Mouse (Mus musculus) intestine, postnatal 0 days (tissue): ENCODE results near the gene Smug1. TPM values are rescaled to one million over a fixed set of nuclear protein-coding genes. Genes with fewer than 3 reads are reported as not detected.

Experiments
- ATAC-seq: fragments of 200-750 bp; cut with Nextera tagmentation; 2 replicates; pipeline ENCODE4 v1.8.0; 2017; ENCODE audit warnings: mild to moderate bottlenecking, moderate TSS enrichment, moderate library complexity
- H3K27ac ChIP-seq: fragments of 300-500 bp; sonication (generic); 2 replicates; pipeline ENCODE4 v1.5.1; 2014; ENCODE audit warnings: mild to moderate bottlenecking, low read depth, low read length, moderate library complexity
- H3K27me3 ChIP-seq: fragments of 300-500 bp; sonication (generic); replicated peaks from 2 replicates; pipeline ENCODE4 v1.6.1; 2014; ENCODE audit warnings: low read length, mixed read lengths; ENCODE audit not compliant: control insufficient read depth, insufficient read depth
- H3K36me3 ChIP-seq: fragments of 300-500 bp; sonication (generic); 2 replicates; pipeline ENCODE4 v1.6.1; 2014; ENCODE audit warnings: mild to moderate bottlenecking, moderate library complexity; ENCODE audit not compliant: control insufficient read depth, insufficient read depth
- H3K4me1 ChIP-seq: fragments of 300-500 bp; sonication (generic); replicated peaks from 2 replicates; pipeline ENCODE4 v1.6.1; 2014; ENCODE audit warnings: antibody characterized with exemption, low read length, mixed read lengths; ENCODE audit not compliant: control insufficient read depth, insufficient read depth
- H3K4me2 ChIP-seq: fragments of 300-500 bp; sonication (generic); replicated peaks from 2 replicates; pipeline ENCODE4 v1.6.1; 2014; ENCODE audit warnings: low read depth, mild to moderate bottlenecking, moderate library complexity
- H3K4me3 ChIP-seq: fragments of 300-500 bp; sonication (generic); 2 replicates; pipeline ENCODE4 v1.5.1; 2014; ENCODE audit warnings: low read depth, low read length
- H3K9ac ChIP-seq: fragments of 300-500 bp; sonication (generic); 2 replicates; pipeline ENCODE4 v1.6.1; 2014; ENCODE audit warnings: mild to moderate bottlenecking, low read depth, low read length
- H3K9me3 ChIP-seq: fragments of 300-500 bp; sonication (generic); 2 replicates; pipeline ENCODE4 v1.6.1; 2016; ENCODE audit warnings: mixed run types; ENCODE audit not compliant: control insufficient read depth
- CTCF ChIP-seq: sonication (generic); IDR thresholded peaks from 2 replicates; pipeline ENCODE4 v1.5.1; 2016; ENCODE audit warnings: low read depth, mild to moderate bottlenecking, control low read depth, antibody characterized with exemption, moderate library complexity
- WGBS: fragments of 180-500 bp; shearing (Covaris S2); extraction: QIAGEN DNeasy Blood & Tissue Kit; methylation state at CpG from one replicate; pipeline ENCODE4 v1.1.7; 2014; 5-methylcytosine and 5-hydroxymethylcytosine counted together
- polyA plus RNA-seq: library from polyadenylated mRNA; unstranded; fragments of >200 nt; fragmentation: Nextera tagmentation; extraction: Ambion mirVana; gene quantifications from 2 replicates; pipeline ENCODE4 v1.2.1, GENCODE M21; 2015

Smug1 gene
- polyA plus RNA-seq, 1 experiment from 2014 or later: 9.2 TPM

DNA sequence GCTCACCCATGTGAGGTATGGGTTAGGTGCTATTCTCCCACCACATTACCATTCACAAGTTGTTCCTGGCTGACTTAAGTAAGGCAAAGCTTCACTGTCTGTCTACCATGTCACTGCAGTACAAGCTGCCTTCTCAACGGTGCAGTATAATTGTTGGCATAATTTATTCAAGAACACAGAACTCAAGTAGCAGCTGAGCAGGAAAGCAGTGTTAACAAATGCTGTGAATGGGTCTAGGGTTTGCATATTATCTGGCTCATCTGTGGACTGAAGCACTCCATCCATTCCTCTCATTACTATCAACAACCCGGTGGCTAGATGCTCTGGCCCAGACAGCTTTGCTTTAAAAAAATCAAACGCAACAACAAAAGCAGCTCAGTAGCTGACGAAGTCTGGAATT lies 30.9 kb upstream of the Smug1 start:
- no peak overlapping the region for H3K9ac ChIP-seq
- WGBS: 75% methylated on average over 4 of the region's 4 CpGs
- H3K4me2 ChIP-seq: no peak overlapping the region
- no peak overlapping the region for H3K27ac ChIP-seq
- TF ChIP-seq CTCF: no peak
- no peaks in the 10 kb centered on the region for H3K27me3 ChIP-seq
- no peaks in the 10 kb centered on the region for H3K9me3 ChIP-seq
- H3K36me3 ChIP-seq: peaks cover 36% of the 10 kb centered on the region
- H3K4me3 ChIP-seq: no peak overlapping the region
- no peaks in the 10 kb centered on the region for H3K4me1 ChIP-seq
- ATAC-seq: no peak

DNA sequence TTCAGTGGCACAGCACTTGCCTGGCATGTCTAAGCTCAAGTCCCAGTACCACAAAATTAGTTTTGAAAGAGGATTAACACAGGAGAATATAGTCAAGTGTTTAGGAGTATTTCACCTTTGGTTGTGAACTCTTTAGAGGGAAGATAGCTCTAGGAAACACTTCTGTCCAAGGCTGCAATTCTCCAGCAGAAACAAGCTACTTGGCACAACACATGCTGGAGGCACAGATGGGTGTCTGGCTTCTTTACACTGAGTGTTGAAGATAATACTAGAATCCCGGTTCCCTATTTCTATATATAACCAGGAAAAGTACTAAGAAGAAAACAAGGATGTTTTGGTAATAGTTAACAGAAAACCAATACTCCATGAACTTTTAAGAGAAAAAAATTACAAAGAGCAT lies 29.9 kb upstream of the Smug1 start:
- WGBS: 87% methylated on average over 1 of the region's 1 CpGs
- H3K4me1 ChIP-seq: no peaks in the 10 kb centered on the region
- no peak overlapping the region for H3K27ac ChIP-seq
- no peak overlapping the region for H3K9ac ChIP-seq
- no peak for TF ChIP-seq CTCF
- H3K27me3 ChIP-seq: no peaks in the 10 kb centered on the region
- H3K4me3 ChIP-seq: no peak overlapping the region
- no peak overlapping the region for H3K4me2 ChIP-seq
- H3K9me3 ChIP-seq: no peaks in the 10 kb centered on the region
- ATAC-seq: no peak
- H3K36me3 ChIP-seq: peaks cover 44% of the 10 kb centered on the region

DNA sequence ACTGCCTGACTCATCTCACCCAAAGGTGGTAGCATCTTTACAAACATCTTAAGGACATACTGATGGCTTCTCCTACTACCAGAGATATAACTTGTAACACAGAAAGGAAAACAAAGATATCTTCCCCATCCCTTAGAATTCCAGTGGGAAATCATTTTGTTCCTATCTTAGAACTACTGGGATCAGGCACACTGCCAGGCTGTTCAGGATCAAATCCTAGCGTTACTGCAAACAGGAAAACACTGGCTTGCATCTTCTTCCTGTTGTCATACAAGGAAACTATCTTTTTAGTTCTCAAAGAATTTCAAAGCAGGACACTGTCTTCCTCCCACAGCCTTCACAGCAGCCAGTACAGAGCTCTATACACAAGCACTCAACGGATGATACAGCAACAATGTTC lies 26.7 kb upstream of the Smug1 start:
- no peak for ATAC-seq
- H3K27ac ChIP-seq: no peak overlapping the region
- no peaks in the 10 kb centered on the region for H3K27me3 ChIP-seq
- H3K9me3 ChIP-seq: no peaks in the 10 kb centered on the region
- H3K4me2 ChIP-seq: no peak overlapping the region
- H3K36me3 ChIP-seq: peaks cover 32% of the 10 kb centered on the region
- 64% methylated on average over 2 of the region's 2 CpGs for WGBS
- H3K4me3 ChIP-seq: no peak overlapping the region
- TF ChIP-seq CTCF: no peak
- H3K4me1 ChIP-seq: no peaks in the 10 kb centered on the region
- H3K9ac ChIP-seq: no peak overlapping the region

DNA sequence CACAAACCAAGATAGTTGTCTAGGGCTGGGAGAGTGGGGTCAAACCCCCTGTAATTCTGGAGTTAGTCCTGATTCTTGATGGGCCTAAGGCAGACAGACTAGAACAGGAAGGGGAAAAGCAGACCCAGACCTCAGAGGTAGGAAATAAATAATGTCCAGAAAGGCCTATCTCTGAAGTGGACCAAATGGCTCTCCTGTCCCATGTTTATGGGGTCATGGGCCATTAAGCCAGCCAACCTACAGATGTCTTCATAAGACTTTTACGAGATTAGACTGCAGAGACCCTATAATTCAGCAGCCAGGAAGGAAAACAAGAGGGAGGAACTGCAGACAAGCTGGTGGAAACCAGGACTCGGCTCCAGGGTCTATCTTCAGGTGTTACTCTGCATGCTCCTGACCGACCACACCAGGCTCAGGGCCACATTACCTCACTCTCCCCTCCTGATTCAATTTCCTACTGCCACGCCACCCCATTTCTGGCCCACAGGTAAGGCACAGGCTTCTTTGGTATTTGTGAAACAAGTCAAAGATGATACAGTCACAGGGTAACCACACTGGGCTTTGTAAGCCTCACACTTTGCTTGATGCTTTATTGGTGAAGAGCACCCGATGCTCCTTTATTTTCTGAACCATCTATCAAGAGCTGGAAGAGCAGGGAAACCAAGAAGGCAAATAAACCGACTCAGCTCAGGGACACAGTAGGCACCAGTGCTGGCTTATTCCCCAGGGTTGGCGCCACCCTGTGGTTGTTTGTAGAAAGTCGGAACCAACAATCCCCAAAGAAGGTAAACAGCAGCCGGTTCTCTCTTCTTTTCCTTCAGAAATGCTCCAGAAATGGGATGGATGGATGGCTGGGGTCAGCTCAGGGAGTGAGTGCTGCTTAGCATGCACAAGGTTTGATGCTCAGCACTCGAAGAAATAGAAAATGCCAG lies 23.9 kb upstream of the Smug1 start:
- peak; percentile 85 for TF ChIP-seq CTCF
- Histone ChIP-seq H3K36me3 (peaks cover 19% of the 10 kb centered on the region), H3K9ac (no peak overlapping the region), H3K4me3 (no peak overlapping the region), H3K9me3 (no peaks in the 10 kb centered on the region), H3K4me1 (no peaks in the 10 kb centered on the region), H3K27ac (no peak overlapping the region), H3K27me3 (no peaks in the 10 kb centered on the region), H3K4me2 (no peak overlapping the region)
- no peak for ATAC-seq
- 62% methylated on average over 10 of the region's 10 CpGs for WGBS

DNA sequence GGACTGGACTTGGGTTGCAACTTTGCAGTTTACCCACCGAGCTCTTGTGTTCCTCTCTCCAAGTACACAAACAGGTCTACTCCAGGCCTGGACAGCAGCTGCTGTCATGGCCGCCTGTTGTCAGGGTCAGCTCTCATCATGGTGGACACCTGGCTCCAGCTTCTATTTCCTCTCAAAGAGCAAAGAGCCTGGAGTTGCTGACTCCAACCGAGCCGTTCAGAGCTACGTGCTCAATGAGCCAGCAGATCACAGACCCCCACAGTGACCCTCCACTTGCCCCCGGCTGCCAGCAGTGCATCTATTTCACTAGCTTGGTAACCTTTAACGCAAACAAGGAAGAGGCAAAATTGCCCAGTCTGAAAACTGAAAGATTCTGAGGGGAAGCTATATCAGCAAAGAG lies 23.2 kb upstream of the Smug1 start:
- Histone ChIP-seq H3K4me3 (no peak overlapping the region), H3K9me3 (no peaks in the 10 kb centered on the region), H3K36me3 (peaks cover 19% of the 10 kb centered on the region), H3K27me3 (no peaks in the 10 kb centered on the region), H3K4me2 (no peak overlapping the region), H3K27ac (no peak overlapping the region), H3K4me1 (no peaks in the 10 kb centered on the region), H3K9ac (no peak overlapping the region)
- no peak for ATAC-seq
- WGBS: 83% methylated on average over 7 of the region's 7 CpGs
- no peak for TF ChIP-seq CTCF

DNA sequence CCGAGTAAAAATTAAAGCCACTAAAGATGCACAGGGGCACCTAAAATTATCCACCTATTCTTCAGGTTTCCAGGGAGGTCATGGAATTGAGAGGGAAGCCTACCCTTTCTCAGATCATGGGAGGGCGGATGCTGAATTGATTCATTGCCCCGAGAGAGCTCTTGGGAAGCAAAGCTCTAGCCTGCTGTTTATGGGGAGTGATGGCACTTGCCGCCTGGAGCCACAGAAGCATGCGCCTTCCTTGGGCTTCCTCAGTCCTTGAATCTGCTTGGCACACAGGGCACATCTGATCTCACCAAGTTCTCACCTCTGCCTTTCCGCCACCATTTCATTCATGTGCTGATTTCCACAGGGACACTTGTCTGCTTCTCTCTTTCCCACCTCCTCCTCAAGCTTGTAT lies 20.9 kb upstream of the Smug1 start:
- no peak for TF ChIP-seq CTCF
- H3K4me2 ChIP-seq: no peak overlapping the region
- no peak overlapping the region for H3K27ac ChIP-seq
- no peak overlapping the region for H3K4me3 ChIP-seq
- WGBS: 77% methylated on average over 6 of the region's 6 CpGs
- H3K36me3 ChIP-seq: peaks cover 14% of the 10 kb centered on the region
- peaks cover 15% of the 10 kb centered on the region; the same call in 1 of the 2 replicates for H3K27me3 ChIP-seq
- no peak for ATAC-seq
- no peak overlapping the region for H3K9ac ChIP-seq
- no peaks in the 10 kb centered on the region for H3K9me3 ChIP-seq
- H3K4me1 ChIP-seq: peaks cover 3% of the 10 kb centered on the region; the same call in 1 of the 2 replicates
